Mouse (Mus musculus) ES-E14 (cell line): ENCODE measurements around the gene Tns1. TPM values are rescaled to one million over a fixed set of nuclear protein-coding genes. Genes with fewer than 3 reads are reported as not detected.

ENCODE experiments used
- DNase-seq: peaks from one replicate; pipeline ENCODE4 v3.0.0-alpha.2; 2013; ENCODE audit warnings: low read depth, low spot score
- H3K27ac ChIP-seq: 2 replicates; pipeline ENCODE4 v1.5.1; 2012; ENCODE audit warnings: low read depth, mild to moderate bottlenecking, low read length, moderate library complexity, mixed read lengths; ENCODE audit not compliant: poor library complexity, insufficient read depth, severe bottlenecking
- H3K36me3 ChIP-seq: 2 replicates; pipeline ENCODE4 v1.6.1; 2012; ENCODE audit warnings: mild to moderate bottlenecking, low read length, moderate library complexity, mixed read lengths; ENCODE audit not compliant: control insufficient read depth, poor library complexity, insufficient read depth, severe bottlenecking
- H3K4me1 ChIP-seq, 2 experiments: fragments of 150-350 bp in 1 of 2; sonication (generic) in 1 of 2; 2 replicates each; pipeline ENCODE4 v1.6.1; 2012; ENCODE audit warnings: low read length in 2 of 2, mild to moderate bottlenecking in 1 of 2, mixed read lengths in 1 of 2; ENCODE audit not compliant: control insufficient read depth in 2 of 2, insufficient read depth in 2 of 2, poor library complexity in 1 of 2
- H3K4me3 ChIP-seq, 2 experiments: fragments of 150-350 bp in 1 of 2; sonication (generic) in 1 of 2; 2 replicates each; pipeline ENCODE4 v1.5.1; 2012; ENCODE audit warnings: low read length in 2 of 2, low read depth in 1 of 2, mild to moderate bottlenecking in 1 of 2, mixed read lengths in 1 of 2; ENCODE audit not compliant: insufficient read depth in 1 of 2, poor library complexity in 1 of 2, severe bottlenecking in 1 of 2
- H3K9ac ChIP-seq: 2 replicates; pipeline ENCODE4 v1.6.1; 2012; ENCODE audit warnings: low read depth, mild to moderate bottlenecking, low read length, mixed read lengths; ENCODE audit not compliant: poor library complexity, insufficient read depth, severe bottlenecking
- H3K9me3 ChIP-seq: fragments of 150-350 bp; sonication (generic); 2 replicates; pipeline ENCODE4 v1.6.1; 2012; ENCODE audit warnings: low read depth, mild to moderate bottlenecking, low read length; ENCODE audit not compliant: control insufficient read depth, insufficient read depth
- CHD2 ChIP-seq: IDR thresholded peaks from 2 replicates; pipeline ENCODE4 v1.6.1; 2014; ENCODE audit warnings: mild to moderate bottlenecking, low read depth, low read length, inconsistent platforms
- HCFC1 ChIP-seq: IDR thresholded peaks from 2 replicates; pipeline ENCODE4 v1.6.1; 2012; ENCODE audit warnings: low read length, inconsistent platforms, borderline replicate concordance; ENCODE audit not compliant: insufficient read depth
- MAFK ChIP-seq: IDR thresholded peaks from 2 replicates; pipeline ENCODE4 v1.6.1; 2014; ENCODE audit warnings: mild to moderate bottlenecking, low read depth, low read length, inconsistent platforms; ENCODE audit not compliant: insufficient read depth
- ZC3H11A ChIP-seq: IDR thresholded peaks from 2 replicates; pipeline ENCODE4 v1.6.1; 2012; ENCODE audit warnings: low read depth, mild to moderate bottlenecking, inconsistent platforms, low read length, borderline replicate concordance
- ZNF384 ChIP-seq: IDR thresholded peaks from 2 replicates; pipeline ENCODE4 v1.6.1; 2012; ENCODE audit warnings: low read depth, low read length, inconsistent platforms
- in situ Hi-C, 2 experiments: fragments of 600-800 bp; cut with MboI; formaldehyde crosslinking; loops; one replicate each; pipeline ENCODE4 v1.15.1; 2025; ENCODE audit warnings: low sequenced_read_pairs in 2 of 2, inconsistent platforms in 1 of 2; ENCODE audit not compliant: unreplicated experiment in 2 of 2
- total RNA-seq: library from RNA; depleted of rRNA; stranded (reverse); fragments of 300-350 nt; gene quantifications from 2 replicates; pipeline ENCODE4 v1.2.3, GENCODE M21; 2012

Gene Tns1
- total RNA-seq, 1 experiment: 9.5 TPM

DNA sequence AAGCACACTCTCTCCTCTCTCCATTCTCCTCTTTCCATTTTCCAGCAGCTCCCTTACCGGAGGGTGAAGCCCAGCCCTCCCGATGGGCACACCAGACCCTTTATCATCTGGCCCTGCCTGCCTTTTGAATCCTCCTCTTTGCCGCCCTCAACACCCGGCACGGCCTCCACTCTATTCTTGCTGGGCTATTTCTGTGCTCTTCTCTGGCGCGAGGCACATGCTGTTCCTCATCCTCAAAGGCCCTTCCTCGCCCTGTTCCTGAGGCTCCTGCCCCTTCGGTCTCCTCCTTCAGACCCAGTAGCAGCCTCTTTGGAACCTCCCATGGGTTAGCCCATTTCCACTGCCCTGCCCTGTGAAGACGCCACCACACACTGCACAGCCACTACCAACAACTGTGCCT is 164.5 kb downstream of the Tns1 start:
- no peak overlapping the region for H3K27ac ChIP-seq
- in situ Hi-C loops: no loop called here

GRCm38 (mm10) chr1:73959344-73959743 is 164.9 kb downstream of the Tns1 start:
- H3K9me3 ChIP-seq: no peaks in the 10 kb centered on the region
- no peak overlapping the region for H3K27ac ChIP-seq
- H3K4me1 ChIP-seq: peaks cover 0 to 2% of the 10 kb centered on the region in 2 experiments; a peak in 1 of 4 replicates
- no peaks in the 10 kb centered on the region for H3K36me3 ChIP-seq
- H3K4me3 ChIP-seq: no peak overlapping the region
- no peak for DNase-seq
- in situ Hi-C loops: no loop called here
- no peak overlapping the region for H3K9ac ChIP-seq
- no peak for TF ChIP-seq CHD2
- no peak for TF ChIP-seq HCFC1
- TF ChIP-seq ZC3H11A: no peak
- TF ChIP-seq MAFK: no peak
- no peak for TF ChIP-seq ZNF384

More for the DNA sequence above, 164.5 kb downstream of the Tns1 start:
- Histone ChIP-seq H3K9ac (no peak overlapping the region), H3K4me3 (no peak overlapping the region), H3K36me3 (no peaks in the 10 kb centered on the region), H3K9me3 (no peaks in the 10 kb centered on the region), H3K4me1 (peaks cover 0 to 2% of the 10 kb centered on the region in 2 experiments; a peak in 1 of 4 replicates)
- no peak for TF ChIP-seq HCFC1
- TF ChIP-seq CHD2: no peak
- TF ChIP-seq MAFK: no peak
- TF ChIP-seq ZNF384: no peak
- no peak for TF ChIP-seq ZC3H11A
- DNase-seq: no peak

- no peak for TF ChIP-seq ZC3H11A
- no peak for TF ChIP-seq ZNF384
- TF ChIP-seq CHD2: no peak
- TF ChIP-seq HCFC1: no peak
- TF ChIP-seq MAFK: no peak
- in situ Hi-C loops: no loop called here
- H3K4me1 ChIP-seq: peaks cover 0 to 2% of the 10 kb centered on the region in 2 experiments; a peak in 1 of 4 replicates
- no peak overlapping the region for H3K27ac ChIP-seq
- H3K36me3 ChIP-seq: no peaks in the 10 kb centered on the region
- H3K9ac ChIP-seq: no peak overlapping the region
- H3K4me3 ChIP-seq: no peak overlapping the region
- DNase-seq: no peak
- no peaks in the 10 kb centered on the region for H3K9me3 ChIP-seq
Measured at GRCm38 (mm10) chr1:73958210-73958983, 165.9 kb downstream of the Tns1 start.

DNA sequence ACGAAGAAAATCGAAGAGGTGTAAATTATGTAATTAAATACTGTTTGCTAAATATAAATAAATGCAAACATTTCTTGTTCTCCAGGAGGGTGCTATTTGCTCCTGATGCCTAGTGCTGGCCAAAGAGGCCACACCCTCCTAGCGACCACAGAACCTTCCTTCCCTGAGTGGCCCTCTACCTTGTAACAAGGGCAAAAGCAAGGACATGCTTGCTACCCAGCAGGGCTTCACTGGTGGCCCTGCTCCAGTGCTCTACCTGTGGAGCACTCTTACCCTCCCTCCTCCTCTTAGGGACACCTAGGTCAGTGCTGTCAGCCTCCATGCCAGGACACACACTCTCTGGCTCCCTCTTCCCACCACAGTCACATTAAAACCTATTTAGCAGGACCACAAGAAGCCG is 166.8 kb downstream of the Tns1 start:
- H3K4me3 ChIP-seq: no peak overlapping the region
- H3K4me1 ChIP-seq: peaks cover 0 to 4% of the 10 kb centered on the region in 2 experiments; a peak in 1 of 4 replicates
- no peak for DNase-seq
- in situ Hi-C loops: no loop called here
- no peak overlapping the region for H3K9ac ChIP-seq
- H3K9me3 ChIP-seq: no peaks in the 10 kb centered on the region
- no peak overlapping the region for H3K27ac ChIP-seq
- no peaks in the 10 kb centered on the region for H3K36me3 ChIP-seq
- TF ChIP-seq HCFC1: no peak
- no peak for TF ChIP-seq MAFK
- TF ChIP-seq ZC3H11A: no peak
- no peak for TF ChIP-seq ZNF384
- no peak for TF ChIP-seq CHD2
